Mouse (Mus musculus): ENCODE data around the gene Chst15.

DNA sequence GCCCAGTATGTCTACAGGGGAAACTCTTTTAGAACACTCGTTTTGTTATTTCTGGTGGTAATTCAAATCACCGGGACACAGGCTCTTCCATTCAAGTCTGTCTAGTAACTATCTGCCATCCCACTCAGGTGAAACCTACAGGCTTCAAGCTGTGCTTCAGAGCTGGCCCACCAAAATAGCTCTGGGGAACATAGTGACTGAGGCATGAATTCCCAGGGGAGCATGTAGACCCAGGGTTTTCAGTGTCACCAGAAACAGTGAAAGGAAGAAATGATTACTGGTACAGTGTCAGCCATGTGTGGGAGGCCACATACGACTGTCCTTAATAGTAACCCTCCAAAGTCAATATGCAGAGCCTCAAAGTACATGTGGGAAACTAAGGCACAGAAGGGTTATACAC lies 34.9 kb downstream of the Chst15 start:
- TF ChIP-seq CTCF (IDR thresholded peaks at IDR 0.05; ENCODE audit: extremely low read depth, insufficient read length, insufficient replicate concordance, low read depth, low read length) (no peak), POLR2A (IDR thresholded peaks at IDR 0.05; ENCODE audit: low read depth, low read length) (no peak)

Measured in small intestine, adult 2 months (tissue).